Mouse (Mus musculus): ENCODE data around the gene Rfc5. TPM values are rescaled to one million over a fixed set of nuclear protein-coding genes. Genes with fewer than 3 reads are reported as not detected.
A peak's percentile ranks its signal among the peaks of the same experiment; 100 is the strongest.
"Not testable (repeated sequence)": the region's sequence is repeated elsewhere in the genome, so short reads cannot be mapped to it uniquely, and the experiment has no call there.

Rfc5 gene
- polyA plus RNA-seq (2015; fragmentation: Nextera tagmentation; extraction: Ambion mirVana): 31.5 and 33.1 TPM in 2 replicates

- Histone ChIP-seq H3K9me3 (no peaks in the 10 kb centered on the region), H3K4me2 (peak within 1 kb of the TSS; percentile 92), H3K27ac (peak within 1 kb of the TSS; percentile 80), H3K4me3 (peak within 1 kb of the TSS; percentile 85), H3K9ac (peak within 1 kb of the TSS; percentile 82), H3K36me3 (replicated peaks) (0 out of 2 replicates have a peak, but pooled peaks cover 6% of the 10 kb centered on the region), H3K27me3 (replicated peaks) (no peaks in the 10 kb centered on the region), H3K4me1 (peaks cover 10% of the 10 kb centered on the region)
- peak; percentile 97 for ATAC-seq (replicated peaks)
- under 1% methylated on average over 44 of the region's 44 CpGs for WGBS
Measured at GRCm38 (mm10) chr5:117388877-117389276, at the start of gene Rfc5. Rfc5 (minus strand) TSS chr5:117389047.

GRCm38 (mm10) chr5:117433501-117433900 is 44.7 kb upstream of the Rfc5 start:
- not testable (repeated sequence) for H3K4me1 ChIP-seq; ATAC-seq (replicated peaks); H3K9ac ChIP-seq; H3K27me3 ChIP-seq (replicated peaks); H3K4me3 ChIP-seq; H3K27ac ChIP-seq; H3K4me2 ChIP-seq; H3K36me3 ChIP-seq (replicated peaks); H3K9me3 ChIP-seq
- WGBS: 95% methylated on average over 7 of the region's 7 CpGs

GRCm38 (mm10) chr5:117417442-117417841 is 28.6 kb upstream of the Rfc5 start:
- WGBS: 77% methylated on average over 2 of the region's 2 CpGs
- no peaks in the 10 kb centered on the region for H3K9me3 ChIP-seq
- H3K4me3 ChIP-seq: no peak overlapping the region
- no peak overlapping the region for H3K9ac ChIP-seq
- H3K27ac ChIP-seq: no peak overlapping the region
- no peaks in the 10 kb centered on the region for H3K36me3 ChIP-seq (replicated peaks)
- H3K4me2 ChIP-seq: no peak overlapping the region
- no peaks in the 10 kb centered on the region for H3K27me3 ChIP-seq (replicated peaks)
- H3K4me1 ChIP-seq: peaks cover 26% of the 10 kb centered on the region
- ATAC-seq (replicated peaks): no peak

- H3K9ac ChIP-seq: peak overlapping the region; percentile 95
- ATAC-seq (replicated peaks): no peak
- peak overlapping the region; percentile 100 for H3K27ac ChIP-seq
- H3K9me3 ChIP-seq: no peaks in the 10 kb centered on the region
- H3K36me3 ChIP-seq (replicated peaks): no peaks in the 10 kb centered on the region
- H3K4me1 ChIP-seq: peaks cover 26% of the 10 kb centered on the region
- H3K4me2 ChIP-seq: peak overlapping the region; percentile 67
- H3K4me3 ChIP-seq: peak overlapping the region; percentile 87
- no peaks in the 10 kb centered on the region for H3K27me3 ChIP-seq (replicated peaks)
- 19% methylated on average over 19 of the region's 19 CpGs for WGBS
Measured at GRCm38 (mm10) chr5:117415011-117415912, 26.4 kb upstream of the Rfc5 start.

- peak; percentile 15; the same call in 1 of the 2 replicates for ATAC-seq (replicated peaks)
- H3K27me3 ChIP-seq (replicated peaks): no peaks in the 10 kb centered on the region
- WGBS: 0% methylated on average over 10 of the region's 10 CpGs
- peak overlapping the region; percentile 95 for H3K9ac ChIP-seq
- peaks cover 26% of the 10 kb centered on the region for H3K4me1 ChIP-seq
- peak overlapping the region; percentile 87 for H3K4me3 ChIP-seq
- H3K36me3 ChIP-seq (replicated peaks): no peaks in the 10 kb centered on the region
- peak overlapping the region; percentile 100 for H3K27ac ChIP-seq
- H3K9me3 ChIP-seq: no peaks in the 10 kb centered on the region
- H3K4me2 ChIP-seq: peak overlapping the region; percentile 67
Measured at GRCm38 (mm10) chr5:117414611-117415010, 25.8 kb upstream of the Rfc5 start.

DNA sequence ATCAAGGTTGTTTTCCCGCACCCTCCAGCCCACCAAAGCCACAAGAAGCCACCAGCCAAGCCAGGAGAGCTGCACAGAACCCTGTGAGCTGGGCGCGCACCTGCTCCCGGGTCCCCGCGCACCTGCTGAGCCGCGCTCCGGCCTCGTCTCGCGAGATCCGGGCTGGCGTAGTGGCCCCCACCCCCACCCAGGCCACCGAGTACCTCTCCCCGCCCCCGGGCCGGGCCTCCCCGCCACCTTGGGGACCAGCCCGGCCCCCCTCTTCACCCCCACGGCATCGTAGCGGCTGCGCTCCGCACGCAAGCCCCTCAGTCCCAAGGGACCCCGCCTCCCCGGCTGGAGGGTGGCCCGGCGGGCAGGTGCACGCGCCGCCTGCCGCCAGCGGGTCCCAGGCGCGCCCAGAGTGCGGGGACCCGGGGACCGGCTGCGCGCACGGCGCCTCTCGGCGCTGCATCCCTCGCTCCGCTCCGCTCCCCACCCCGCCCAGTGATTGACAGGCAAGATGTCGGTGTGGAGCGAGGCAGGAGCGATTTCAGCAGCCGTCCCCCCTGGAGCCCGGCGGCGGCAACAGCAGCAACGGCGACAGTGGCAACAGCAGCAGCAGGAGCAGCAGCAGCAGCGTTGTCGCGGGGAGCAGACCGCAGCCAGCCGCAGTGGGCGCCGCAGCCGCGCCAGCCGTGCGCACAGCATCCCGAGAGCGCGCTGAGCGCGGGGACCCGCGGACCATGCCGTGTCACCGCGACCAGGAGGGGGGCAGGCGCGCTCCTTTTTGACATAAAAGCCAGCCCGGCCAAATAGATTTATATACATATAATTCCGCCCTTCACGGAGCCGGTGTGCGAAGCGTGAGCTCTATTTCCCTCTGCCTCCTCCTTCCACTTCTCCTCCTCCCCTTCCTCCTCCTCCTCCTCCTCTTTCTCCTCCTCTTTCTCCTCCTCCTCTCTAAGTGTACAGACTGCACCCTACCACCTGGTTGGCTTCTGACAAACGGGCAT is 25.0 kb upstream of the Rfc5 start, which contains the start of gene Ksr2:
Ksr2 (plus strand) TSS at position 494 of the 995 bp plus-strand sequence.
- Histone ChIP-seq H3K27ac (peak within 1 kb of the TSS; percentile 100), H3K9me3 (no peaks in the 10 kb centered on the region), H3K4me1 (peaks cover 26% of the 10 kb centered on the region), H3K36me3 (replicated peaks) (no peaks in the 10 kb centered on the region), H3K27me3 (replicated peaks) (0 out of 2 replicates have a peak, but pooled peaks cover 4% of the 10 kb centered on the region), H3K9ac (peak within 1 kb of the TSS; percentile 95), H3K4me2 (peak within 1 kb of the TSS; percentile 67), H3K4me3 (peak within 1 kb of the TSS; percentile 87)
- WGBS: under 1% methylated on average over 86 of the region's 89 CpGs
- ATAC-seq (replicated peaks): peak; percentile 91

DNA sequence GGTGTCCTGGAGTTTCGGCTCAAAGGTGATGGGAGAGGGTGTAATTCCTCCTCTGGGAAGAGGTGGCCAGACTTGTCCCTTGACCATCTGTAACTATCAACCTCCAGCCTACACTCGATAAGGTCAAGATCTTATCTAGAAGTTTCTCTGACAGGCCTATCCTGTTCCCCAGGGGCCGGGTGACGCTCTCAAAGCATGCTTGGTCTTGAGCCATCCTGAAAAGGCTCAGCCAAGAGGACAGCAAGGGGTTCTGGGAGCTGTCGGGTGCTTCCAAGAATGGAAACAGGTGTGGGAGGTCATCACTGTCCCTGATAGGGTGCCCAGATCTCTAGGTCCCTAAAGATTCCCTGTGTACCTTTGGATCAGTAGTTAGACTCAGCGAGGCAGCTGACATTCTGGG is 20.5 kb upstream of the Rfc5 start:
- Histone ChIP-seq H3K27me3 (replicated peaks) (0 out of 2 replicates have a peak, but pooled peaks cover 4% of the 10 kb centered on the region), H3K9ac (no peak overlapping the region), H3K36me3 (replicated peaks) (no peaks in the 10 kb centered on the region), H3K27ac (no peak overlapping the region), H3K9me3 (no peaks in the 10 kb centered on the region), H3K4me1 (peaks cover 8% of the 10 kb centered on the region), H3K4me3 (no peak overlapping the region), H3K4me2 (no peak overlapping the region)
- ATAC-seq (replicated peaks): no peak
- 75% methylated on average over 6 of the region's 6 CpGs for WGBS

DNA sequence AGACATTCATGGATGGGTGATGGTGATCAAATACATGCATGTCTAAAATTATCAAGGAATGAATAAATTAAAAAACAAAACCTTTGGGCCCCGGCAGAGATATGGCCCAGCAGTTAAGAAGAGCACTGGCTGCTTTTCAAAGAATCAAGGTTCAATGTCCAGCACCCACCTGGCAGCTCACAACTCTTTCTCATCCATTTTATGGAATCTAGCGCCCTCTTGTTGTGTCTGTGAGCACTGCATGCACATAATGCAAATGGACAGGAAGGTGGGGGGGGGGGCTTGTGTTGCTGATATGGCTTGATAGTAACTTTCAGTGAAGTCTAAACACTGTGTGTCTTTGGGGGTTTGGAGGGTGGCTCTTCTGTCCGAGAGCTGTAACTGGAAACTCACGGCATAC is 19.4 kb upstream of the Rfc5 start:
- H3K36me3 ChIP-seq (replicated peaks): no peaks in the 10 kb centered on the region
- no peak overlapping the region for H3K4me3 ChIP-seq
- H3K9me3 ChIP-seq: no peaks in the 10 kb centered on the region
- no peak overlapping the region for H3K27ac ChIP-seq
- H3K4me2 ChIP-seq: no peak overlapping the region
- 73% methylated on average over 4 of the region's 4 CpGs for WGBS
- peaks cover 6% of the 10 kb centered on the region for H3K4me1 ChIP-seq
- no peak for ATAC-seq (replicated peaks)
- 0 out of 2 replicates have a peak, but pooled peaks cover 4% of the 10 kb centered on the region for H3K27me3 ChIP-seq (replicated peaks)
- no peak overlapping the region for H3K9ac ChIP-seq

DNA sequence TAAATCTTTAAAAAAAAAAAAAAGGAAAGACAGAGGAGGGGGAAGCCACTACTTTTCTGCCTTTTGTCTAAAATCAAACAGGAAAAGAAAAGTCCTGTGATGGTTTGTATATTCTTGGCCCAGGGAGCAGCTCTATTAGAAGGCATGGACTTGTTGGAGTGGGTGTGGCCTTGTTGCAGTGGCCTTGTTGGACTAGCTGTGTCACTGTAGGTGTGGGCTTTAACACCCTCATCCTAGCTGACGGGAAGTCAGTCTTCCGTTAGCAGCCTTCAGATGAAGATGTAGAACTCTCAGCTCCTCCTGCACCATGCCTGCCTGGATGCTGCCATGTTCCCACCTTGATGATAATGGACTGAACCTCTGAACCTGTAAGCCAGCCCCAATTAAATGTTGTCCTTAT is 15.8 kb upstream of the Rfc5 start:
- H3K9me3 ChIP-seq; H3K27me3 ChIP-seq (replicated peaks); H3K9ac ChIP-seq; H3K4me3 ChIP-seq; H3K4me1 ChIP-seq; H3K4me2 ChIP-seq; H3K36me3 ChIP-seq (replicated peaks); ATAC-seq (replicated peaks); H3K27ac ChIP-seq: not testable (repeated sequence)
- 91% methylated on average over 2 of the region's 2 CpGs for WGBS

- no peaks in the 10 kb centered on the region for H3K9me3 ChIP-seq
- H3K9ac ChIP-seq: no peak overlapping the region
- no peaks in the 10 kb centered on the region for H3K4me1 ChIP-seq
- H3K27me3 ChIP-seq (replicated peaks): no peaks in the 10 kb centered on the region
- no peak overlapping the region for H3K27ac ChIP-seq
- ATAC-seq (replicated peaks): no peak
- H3K4me3 ChIP-seq: no peak overlapping the region
- no peak overlapping the region for H3K4me2 ChIP-seq
- no peaks in the 10 kb centered on the region for H3K36me3 ChIP-seq (replicated peaks)
- 88% methylated on average over 8 of the region's 8 CpGs for WGBS
Measured at GRCm38 (mm10) chr5:117403609-117404008, 14.8 kb upstream of the Rfc5 start.

GRCm38 (mm10) chr5:117399281-117399680 is 10.4 kb upstream of the Rfc5 start:
- no peak overlapping the region for H3K27ac ChIP-seq
- no peak for ATAC-seq (replicated peaks)
- no peak overlapping the region for H3K4me2 ChIP-seq
- no peaks in the 10 kb centered on the region for H3K9me3 ChIP-seq
- no peaks in the 10 kb centered on the region for H3K36me3 ChIP-seq (replicated peaks)
- H3K9ac ChIP-seq: no peak overlapping the region
- no peak overlapping the region for H3K4me3 ChIP-seq
- 84% methylated on average over 9 of the region's 9 CpGs for WGBS
- no peaks in the 10 kb centered on the region for H3K27me3 ChIP-seq (replicated peaks)
- H3K4me1 ChIP-seq: no peaks in the 10 kb centered on the region

GRCm38 (mm10) chr5:117398007-117398550 is 9.2 kb upstream of the Rfc5 start:
- H3K4me2 ChIP-seq: no peak overlapping the region
- 19% methylated on average over 4 of the region's 5 CpGs for WGBS

More at GRCm38 (mm10) chr5:117398007-117398550, 9.2 kb upstream of the Rfc5 start:
- H3K27ac ChIP-seq: no peak overlapping the region
- H3K27me3 ChIP-seq (replicated peaks): no peaks in the 10 kb centered on the region
- ATAC-seq (replicated peaks): no peak
- no peaks in the 10 kb centered on the region for H3K9me3 ChIP-seq
- H3K4me3 ChIP-seq: no peak overlapping the region
- H3K36me3 ChIP-seq (replicated peaks): no peaks in the 10 kb centered on the region
- H3K9ac ChIP-seq: no peak overlapping the region
- H3K4me1 ChIP-seq: no peaks in the 10 kb centered on the region
